Mouse (Mus musculus) ES-Bruce4 (cell line): ENCODE data around the gene Igf1.

Experiments used
- CTCF ChIP-seq: IDR thresholded peaks from one replicate; pipeline ENCODE4 v1.8.1; 2011; ENCODE audit warnings: low read depth, low read length
- POLR2A ChIP-seq: IDR thresholded peaks from one replicate; pipeline ENCODE4 v1.8.1; 2011; ENCODE audit warnings: low read length; ENCODE audit not compliant: insufficient read depth

DNA sequence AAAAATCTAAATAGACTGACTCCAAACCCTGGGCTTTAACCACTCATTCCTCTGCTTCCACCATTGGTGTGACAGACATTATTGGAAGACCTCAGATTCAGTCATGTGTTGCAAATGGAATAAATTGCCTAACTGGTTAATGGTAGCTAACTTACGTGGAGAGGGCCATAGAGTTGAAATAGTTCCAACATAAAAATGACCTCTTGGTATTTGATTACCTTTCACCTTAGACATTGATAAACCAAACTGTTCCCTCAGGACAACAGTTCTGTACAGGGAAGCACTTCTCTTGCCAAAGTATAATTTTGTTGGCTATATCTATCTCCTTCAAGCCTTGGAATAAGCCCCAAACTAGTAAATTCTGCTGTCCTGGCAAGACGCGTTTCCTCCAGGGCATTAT lies 48.1 kb downstream of the Igf1 start:
- no peak for TF ChIP-seq CTCF
- TF ChIP-seq POLR2A, result no peak
